Mouse (Mus musculus): ENCODE results near the gene Nsdhl.

Nsdhl gene

GRCm38 (mm10) chrX:72995542-72995941 is 77.2 kb downstream of the Nsdhl start:
- no peak for ATAC-seq (ENCODE audit: low TSS enrichment)

GRCm38 (mm10) chrX:73003110-73003509 is 84.8 kb downstream of the Nsdhl start:
- ATAC-seq (ENCODE audit: low TSS enrichment): no peak

GRCm38 (mm10) chrX:73005678-73006077 is 87.3 kb downstream of the Nsdhl start:
- ATAC-seq (ENCODE audit: low TSS enrichment): no peak

GRCm38 (mm10) chrX:73007597-73008479 is 89.5 kb downstream of the Nsdhl start:
- ATAC-seq (ENCODE audit: low TSS enrichment): peak; percentile 99

All from frontal cortex, adult (tissue).